Mouse (Mus musculus) cerebral cortex, adult 2 months (tissue): ENCODE data around the gene N4bp2l1.

ENCODE experiments used
- WGBS: fragments of 180-500 bp; shearing (Covaris S2); methylation state at CpG from one replicate; pipeline ENCODE4 v1.1.7; 2018; 5-methylcytosine and 5-hydroxymethylcytosine counted together

N4bp2l1 gene

GRCm38 (mm10) chr5:150599301-150600294, 2.6 kb upstream of the N4bp2l1 start:
- 73% methylated on average over 13 of the region's 13 CpGs for WGBS

GRCm38 (mm10) chr5:150598202-150599119, 1.5 kb upstream of the N4bp2l1 start:
- 78% methylated on average over 21 of the region's 21 CpGs for WGBS

DNA sequence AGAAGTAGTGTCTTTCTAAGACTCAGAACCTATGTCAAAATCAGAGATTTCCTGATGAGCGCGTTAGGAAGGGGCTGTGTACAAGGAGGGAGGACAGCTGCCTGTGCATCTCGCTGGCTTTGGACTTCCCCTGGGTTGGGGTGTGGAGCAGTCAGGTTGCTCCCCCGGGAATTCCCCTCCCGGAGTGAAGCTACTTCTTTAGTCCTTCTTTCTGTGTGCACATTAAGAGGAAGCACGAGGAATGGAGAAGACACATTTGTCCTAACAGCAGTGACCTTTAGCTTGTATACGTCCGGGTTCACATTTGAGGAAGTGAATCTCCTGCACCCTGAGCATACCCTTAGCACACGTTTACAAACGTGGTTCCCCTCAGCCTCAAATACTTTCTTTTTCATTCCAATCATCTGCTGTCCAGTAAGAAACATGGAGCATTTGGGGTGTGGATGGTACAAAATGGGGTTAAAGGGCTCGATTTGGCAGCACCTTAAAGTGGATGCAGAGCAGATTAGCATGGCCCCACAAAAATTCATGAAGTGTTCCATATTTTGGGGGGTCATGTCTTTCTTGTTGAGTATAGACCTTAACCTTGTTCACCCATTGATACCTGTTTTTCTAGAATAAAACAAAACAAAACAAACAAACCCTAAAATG, 1.5 kb downstream of the N4bp2l1 start:
- WGBS: 59% methylated on average over 11 of the region's 11 CpGs

GRCm38 (mm10) chr5:150594649-150595339, 2.2 kb downstream of the N4bp2l1 start:
- WGBS: 5% methylated on average over 17 of the region's 17 CpGs

DNA sequence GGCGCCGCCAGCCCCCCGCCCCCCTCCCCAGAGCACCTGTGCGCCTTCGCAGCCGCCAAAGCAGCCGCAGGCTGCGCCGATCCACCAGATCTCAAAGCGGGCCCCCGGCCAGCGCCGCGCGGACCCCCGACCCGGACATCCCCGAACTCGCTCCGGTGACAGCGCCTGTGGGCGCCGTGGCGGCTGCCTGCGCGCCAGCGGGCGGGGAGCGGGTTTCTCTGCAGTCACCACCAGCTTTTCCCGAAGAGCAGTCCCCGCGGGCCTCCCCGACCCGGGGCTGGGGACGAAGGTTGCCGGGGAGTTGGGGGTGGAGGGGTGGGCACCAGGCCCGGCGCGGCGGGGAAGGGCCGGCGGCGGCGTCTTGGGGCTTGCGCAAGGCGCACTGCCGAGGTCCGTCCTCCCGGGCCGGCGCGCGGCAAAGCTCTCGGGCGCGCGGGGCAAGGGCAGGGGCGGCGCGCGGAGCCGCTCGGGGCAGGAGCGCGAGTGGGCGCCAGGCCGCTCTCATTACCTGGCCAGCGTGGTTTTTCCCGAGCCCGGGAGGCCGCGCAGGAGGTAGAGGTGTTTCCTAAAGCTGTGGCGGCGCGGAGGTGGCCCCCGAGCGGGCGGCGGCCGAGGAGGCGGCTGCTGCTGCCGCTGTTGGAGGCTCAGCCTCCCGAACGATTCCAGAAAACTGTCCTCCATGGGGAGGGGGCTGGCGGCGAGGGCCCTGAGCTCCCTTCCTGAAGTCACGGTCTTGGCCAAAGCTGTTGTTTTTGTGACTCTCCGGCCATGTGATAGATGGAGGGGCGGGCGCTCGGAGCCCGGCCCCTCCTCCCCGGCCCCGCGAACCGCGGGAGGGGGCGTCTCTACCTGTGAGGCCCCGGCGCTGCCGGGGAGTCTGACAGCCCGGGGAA, 3.0 kb downstream of the N4bp2l1 start:
- WGBS: under 1% methylated on average over 102 of the region's 102 CpGs

DNA sequence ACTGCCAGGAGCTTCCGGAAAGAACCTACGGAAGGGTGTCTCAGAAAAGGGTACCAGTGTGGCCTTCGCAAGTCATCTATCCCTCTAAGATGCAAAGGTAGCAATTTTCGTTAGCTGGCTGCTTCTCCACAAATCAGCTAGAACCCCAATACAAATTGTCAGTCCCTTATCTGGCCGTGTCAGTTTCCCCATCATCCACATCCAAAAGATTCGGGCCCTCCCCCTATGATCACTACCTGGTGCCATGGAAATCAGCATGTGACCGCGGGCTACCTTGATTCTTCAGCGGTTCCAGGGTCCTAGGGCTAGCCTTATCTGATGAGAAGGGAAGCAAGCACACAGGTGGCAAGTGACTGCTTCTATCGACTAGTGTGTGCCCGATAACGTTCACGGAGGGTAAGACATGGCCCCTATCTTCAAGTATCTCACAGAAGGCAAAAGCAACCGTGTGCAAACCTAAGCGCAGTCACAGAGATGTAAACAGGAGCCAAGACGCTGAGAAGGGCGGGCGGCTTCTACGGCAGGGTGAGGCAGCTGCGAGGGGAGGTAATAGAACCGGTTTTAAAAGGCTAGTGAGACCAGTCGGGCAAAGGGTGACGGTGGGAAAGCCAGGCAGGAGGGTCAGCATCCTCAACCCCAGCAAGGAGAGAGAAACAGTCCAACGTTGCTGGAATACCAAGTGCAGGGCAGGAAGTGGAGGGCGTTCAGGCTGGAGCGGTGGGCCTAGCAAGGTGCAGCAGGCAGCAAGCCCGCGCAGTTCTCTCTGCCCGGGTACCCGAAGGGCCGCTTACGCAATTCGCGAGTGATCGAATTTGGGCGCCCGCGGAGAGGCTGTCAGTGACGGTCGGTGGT, 3.9 kb downstream of the N4bp2l1 start:
- 14% methylated on average over 40 of the region's 40 CpGs for WGBS

DNA sequence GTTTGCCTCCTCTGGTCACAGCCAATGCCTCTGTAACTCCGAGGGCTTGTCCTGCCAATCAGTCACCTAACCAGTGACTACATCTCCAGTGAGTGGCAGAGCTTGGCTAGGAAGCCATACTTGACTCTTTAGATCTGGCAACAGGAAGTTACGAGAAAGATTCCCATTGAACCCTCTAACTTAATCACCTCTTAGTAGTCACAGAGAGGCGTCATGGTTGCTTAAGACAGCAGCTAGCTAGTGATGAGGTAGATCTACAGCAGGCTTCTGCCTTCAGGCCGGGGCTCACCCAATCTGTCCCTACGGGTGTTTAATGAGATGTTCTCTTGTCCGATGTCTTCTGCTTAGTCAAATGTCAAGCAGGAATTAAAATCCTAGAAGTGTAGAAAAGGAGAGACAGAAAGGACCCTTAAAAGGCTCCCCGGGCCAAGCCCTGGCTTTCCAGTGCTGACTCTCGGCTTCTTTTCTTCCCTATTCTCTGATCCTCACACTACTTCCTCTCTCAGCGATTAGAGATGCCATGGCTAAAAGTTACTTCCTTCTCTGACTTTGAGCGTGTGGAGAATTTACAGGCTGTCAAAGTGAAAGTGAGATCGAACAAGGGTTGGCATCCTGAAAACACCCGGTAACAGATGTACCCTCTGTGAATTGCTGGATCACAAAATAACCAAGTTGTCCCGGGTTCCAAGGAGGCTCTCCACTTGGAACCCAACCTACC, 4.6 kb downstream of the N4bp2l1 start:
- 75% methylated on average over 13 of the region's 13 CpGs for WGBS

DNA sequence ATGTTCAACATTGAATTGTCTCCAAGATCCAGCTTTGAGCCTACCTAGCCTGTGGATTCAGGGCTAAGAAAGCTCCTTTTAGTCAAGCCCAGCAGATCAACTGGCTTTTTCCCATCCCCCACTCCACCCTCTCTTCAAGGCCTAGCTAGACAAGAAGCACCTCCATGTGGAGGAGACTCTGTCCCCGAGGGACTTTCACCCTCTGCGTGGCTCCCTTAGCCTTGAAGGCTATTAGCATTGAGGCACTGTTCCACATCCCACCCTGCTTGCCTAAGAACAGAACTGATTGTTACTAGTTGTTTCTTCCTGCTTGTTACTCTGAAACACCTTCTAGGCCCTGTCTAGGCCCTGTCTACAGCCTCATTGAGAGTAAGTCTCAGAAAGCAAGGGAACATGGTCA, 7.0 kb downstream of the N4bp2l1 start:
- WGBS: 82% methylated on average over 2 of the region's 2 CpGs

GRCm38 (mm10) chr5:150584337-150584729, 12.7 kb downstream of the N4bp2l1 start:
- WGBS: 61% methylated on average over 6 of the region's 6 CpGs

- WGBS: 39% methylated on average over 5 of the region's 5 CpGs
Measured at GRCm38 (mm10) chr5:150583622-150584336, 13.2 kb downstream of the N4bp2l1 start.

DNA sequence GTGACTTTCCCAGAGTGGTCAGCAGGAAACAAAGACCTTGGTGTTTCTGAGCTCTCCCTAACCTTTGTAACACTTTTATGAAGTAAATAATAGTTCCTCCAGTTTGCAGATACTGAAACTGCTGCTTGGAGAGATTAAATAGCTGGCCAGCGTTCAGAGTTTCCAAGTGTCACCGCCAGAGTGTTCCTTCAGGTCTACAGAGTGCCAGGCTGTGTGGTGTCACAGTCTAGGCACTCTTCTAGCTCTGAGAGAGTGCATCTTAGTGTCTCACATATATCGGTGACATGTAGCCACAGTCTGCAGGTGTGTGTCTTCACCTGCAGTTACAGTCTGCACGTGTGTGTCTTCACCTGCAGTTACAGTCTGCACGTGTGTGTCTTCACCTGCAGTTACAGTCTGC, 13.8 kb downstream of the N4bp2l1 start:
- WGBS: 63% methylated on average over 5 of the region's 5 CpGs

DNA sequence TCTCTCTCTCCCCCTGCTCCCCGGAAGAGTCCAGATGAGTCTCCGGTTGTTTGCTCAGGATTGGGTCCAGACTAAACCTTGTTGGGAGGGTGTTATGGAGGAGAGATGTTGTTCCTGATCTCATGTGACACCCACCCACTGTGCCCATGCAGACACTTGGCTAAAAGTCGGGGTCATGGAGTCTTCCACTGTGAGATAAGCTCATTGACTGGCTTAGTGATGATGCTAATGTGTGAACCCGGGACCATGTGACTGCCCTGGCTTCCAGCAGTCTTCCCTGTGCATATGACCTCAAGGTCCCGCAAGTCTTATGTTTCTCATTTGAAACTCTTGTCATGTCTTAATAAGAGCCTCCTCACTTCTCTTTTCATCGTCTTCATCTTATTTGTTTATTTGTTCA, 15.8 kb downstream of the N4bp2l1 start:
- WGBS: 72% methylated on average over 6 of the region's 6 CpGs

GRCm38 (mm10) chr5:150578613-150579171, 18.3 kb downstream of the N4bp2l1 start:
- 85% methylated on average over 6 of the region's 6 CpGs for WGBS

GRCm38 (mm10) chr5:150576832-150577231, 20.2 kb downstream of the N4bp2l1 start:
- WGBS: 82% methylated on average over 11 of the region's 11 CpGs

GRCm38 (mm10) chr5:150574885-150575284, 22.1 kb downstream of the N4bp2l1 start:
- 75% methylated on average over 5 of the region's 5 CpGs for WGBS

GRCm38 (mm10) chr5:150574403-150574802, 22.6 kb downstream of the N4bp2l1 start:
- WGBS: 91% methylated on average over 3 of the region's 3 CpGs

- WGBS: 63% methylated on average over 11 of the region's 11 CpGs
Measured at GRCm38 (mm10) chr5:150570496-150571219, 26.3 kb downstream of the N4bp2l1 start.
